Mouse (Mus musculus): ENCODE results near the gene Lat. TPM values are rescaled to one million over a fixed set of nuclear protein-coding genes. Genes with fewer than 3 reads are reported as not detected.
"Not testable (repeated sequence)": the region's sequence is repeated elsewhere in the genome, so short reads cannot be mapped to it uniquely, and the experiment has no call there.

Gene Lat
- polyA plus RNA-seq, 1 experiment = 1.7 TPM

- Histone ChIP-seq H3K27ac (replicated peaks; ENCODE audit: low read depth, low read length) (no peak overlapping the region), H3K4me3 (ENCODE audit: insufficient read depth, low read depth, low read length) (no peak overlapping the region), H3K4me1 (ENCODE audit: control insufficient read depth, insufficient read depth, insufficient read length, low read length) (no peaks in the 10 kb centered on the region)
These were observed 38.7 kb downstream of the Lat start for GRCm38 (mm10) chr7:126330693-126331092.

- H3K4me3 ChIP-seq (ENCODE audit: insufficient read depth, low read depth, low read length) = no peak overlapping the region
- H3K27ac ChIP-seq (replicated peaks; ENCODE audit: low read depth, low read length) = no peak overlapping the region
- H3K4me1 ChIP-seq (ENCODE audit: control insufficient read depth, insufficient read depth, insufficient read length, low read length) = no peaks in the 10 kb centered on the region
These were observed 39.3 kb downstream of the Lat start for GRCm38 (mm10) chr7:126329907-126330645.

GRCm38 (mm10) chr7:126328848-126329247 is 40.5 kb downstream of the Lat start:
- H3K27ac ChIP-seq (replicated peaks; ENCODE audit: low read depth, low read length); H3K4me1 ChIP-seq (ENCODE audit: control insufficient read depth, insufficient read depth, insufficient read length, low read length); H3K4me3 ChIP-seq (ENCODE audit: insufficient read depth, low read depth, low read length): not testable (repeated sequence)

GRCm38 (mm10) chr7:126325576-126326273 is 43.6 kb downstream of the Lat start:
- H3K4me1 ChIP-seq (ENCODE audit: control insufficient read depth, insufficient read depth, insufficient read length, low read length); H3K4me3 ChIP-seq (ENCODE audit: insufficient read depth, low read depth, low read length); H3K27ac ChIP-seq (replicated peaks; ENCODE audit: low read depth, low read length): not testable (repeated sequence)

- no peaks in the 10 kb centered on the region for H3K4me1 ChIP-seq (ENCODE audit: control insufficient read depth, insufficient read depth, insufficient read length, low read length)
- no peak overlapping the region for H3K27ac ChIP-seq (replicated peaks; ENCODE audit: low read depth, low read length)
- H3K4me3 ChIP-seq (ENCODE audit: insufficient read depth, low read depth, low read length) = no peak overlapping the region
These were observed 44.6 kb downstream of the Lat start for GRCm38 (mm10) chr7:126324791-126325190.

- Histone ChIP-seq H3K4me3 (ENCODE audit: insufficient read depth, low read depth, low read length) (no peak overlapping the region), H3K27ac (replicated peaks; ENCODE audit: low read depth, low read length) (no peak overlapping the region), H3K4me1 (ENCODE audit: control insufficient read depth, insufficient read depth, insufficient read length, low read length) (no peaks in the 10 kb centered on the region)
These were observed 45.6 kb downstream of the Lat start for GRCm38 (mm10) chr7:126323729-126324128.

GRCm38 (mm10) chr7:126314273-126314672 is 55.1 kb downstream of the Lat start:
- Histone ChIP-seq H3K4me1 (ENCODE audit: control insufficient read depth, insufficient read depth, insufficient read length, low read length) (no peaks in the 10 kb centered on the region), H3K4me3 (ENCODE audit: insufficient read depth, low read depth, low read length) (no peak overlapping the region), H3K27ac (replicated peaks; ENCODE audit: low read depth, low read length) (no peak overlapping the region)

Other genes with a start within 250 kb of the Lat start
- 19.7 and 25.2 TPM in 2 replicates for gene Xpo6, start 169.1 kb downstream of the Lat start, polyA plus RNA-seq (2012; ENCODE audit: insufficient read depth, insufficient read length, missing spikeins)
- gene Sbk1, start 97.0 kb downstream of the Lat start, polyA plus RNA-seq (2012; ENCODE audit: insufficient read depth, insufficient read length, missing spikeins) = 53.6 and 76.7 TPM in 2 replicates
- 10.1 and 12.6 TPM in 2 replicates for gene Spns1, start 7.9 kb upstream of the Lat start, polyA plus RNA-seq (2012; ENCODE audit: insufficient read depth, insufficient read length, missing spikeins)
- gene Nfatc2ip, start 27.2 kb upstream of the Lat start, polyA plus RNA-seq (2012; ENCODE audit: insufficient read depth, insufficient read length, missing spikeins) = 1.2 and 2.5 TPM in 2 replicates
- gene Cd19, start 45.3 kb upstream of the Lat start, polyA plus RNA-seq (2012; ENCODE audit: insufficient read depth, insufficient read length, missing spikeins) = 2.4 TPM in 1 of 2 replicates, not detected in the other
- 2.9 and 6.4 TPM in 2 replicates for gene Rabep2, start 59.2 kb upstream of the Lat start, polyA plus RNA-seq (2012; ENCODE audit: insufficient read depth, insufficient read length, missing spikeins)
- gene Atp2a1, start 93.5 kb upstream of the Lat start, polyA plus RNA-seq (2012; ENCODE audit: insufficient read depth, insufficient read length, missing spikeins) = 236 and 316 TPM in 2 replicates
- 34.7 and 38.2 TPM in 2 replicates for gene Sh2b1, start 105.9 kb upstream of the Lat start, polyA plus RNA-seq (2012; ENCODE audit: insufficient read depth, insufficient read length, missing spikeins)
- 184 and 254 TPM in 2 replicates for gene Tufm, start 117.8 kb upstream of the Lat start, polyA plus RNA-seq (2012; ENCODE audit: insufficient read depth, insufficient read length, missing spikeins)
- gene Atxn2l, start 133.9 kb upstream of the Lat start, polyA plus RNA-seq (2012; ENCODE audit: insufficient read depth, insufficient read length, missing spikeins) = 21.4 and 27.7 TPM in 2 replicates
- gene Eif3c, start 196.8 kb upstream of the Lat start, polyA plus RNA-seq (2012; ENCODE audit: insufficient read depth, insufficient read length, missing spikeins) = 108 and 123 TPM in 2 replicates
- gene Apobr, start 215.4 kb upstream of the Lat start, polyA plus RNA-seq (2012; ENCODE audit: insufficient read depth, insufficient read length, missing spikeins) = 5.8 and 12.6 TPM in 2 replicates
- gene Cln3, start 216.2 kb upstream of the Lat start, polyA plus RNA-seq (2012; ENCODE audit: insufficient read depth, insufficient read length, missing spikeins) = 16.1 and 18.9 TPM in 2 replicates
- not detected in 2 replicates for gene Il27, start 225.4 kb upstream of the Lat start, polyA plus RNA-seq (2012; ENCODE audit: insufficient read depth, insufficient read length, missing spikeins)